Mouse (Mus musculus) lung, postnatal 36 days (tissue): ENCODE data around the gene Myt1.
"Not testable (repeated sequence)": the region's sequence is repeated elsewhere in the genome, so short reads cannot be mapped to it uniquely, and the experiment has no call there.

ENCODE experiments used
- DNase-seq: peaks from one replicate; pipeline ENCODE4 v3.0.0; 2022; ENCODE audit warnings: mixed read lengths

Gene Myt1

DNA sequence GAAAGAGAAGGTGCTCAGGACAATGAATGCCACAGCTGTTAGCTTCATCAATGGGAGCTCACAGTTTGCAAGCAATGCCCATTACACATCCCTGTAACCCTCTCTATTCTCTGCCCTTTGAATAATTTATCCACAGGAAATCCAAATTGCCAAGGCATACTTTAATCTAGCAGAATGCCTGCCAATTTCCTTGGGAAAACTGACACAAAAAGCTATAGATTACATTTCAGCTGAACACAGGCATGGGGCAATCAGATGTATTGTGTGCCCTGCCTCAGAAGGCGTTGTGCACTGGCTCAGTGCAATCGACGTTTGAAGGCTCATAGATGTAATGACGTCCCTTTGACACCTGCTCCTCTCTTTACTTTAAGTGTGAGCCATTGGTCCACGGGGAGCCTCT, 24.7 kb downstream of the Myt1 start:
- no peak for DNase-seq

DNA sequence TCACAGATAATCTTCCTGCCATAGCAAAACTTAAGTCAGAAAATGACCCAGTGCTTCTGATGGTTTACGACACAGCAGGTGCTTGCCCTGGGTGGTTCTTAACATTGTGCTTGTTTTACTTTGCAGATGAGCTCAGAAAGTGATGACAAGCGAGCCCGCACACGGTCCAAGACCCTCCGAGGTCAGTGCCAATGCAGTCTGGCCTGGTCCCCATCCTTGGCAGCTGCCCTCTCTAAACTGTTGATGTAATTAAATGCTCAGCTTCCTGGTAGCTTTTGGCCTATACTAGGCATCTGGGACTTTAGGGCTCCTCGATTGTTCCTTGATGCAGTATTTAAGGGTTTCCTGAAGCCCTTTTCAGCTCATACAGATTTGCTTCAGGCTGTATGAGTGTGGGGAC, 26.3 kb downstream of the Myt1 start:
- DNase-seq: no peak

DNA sequence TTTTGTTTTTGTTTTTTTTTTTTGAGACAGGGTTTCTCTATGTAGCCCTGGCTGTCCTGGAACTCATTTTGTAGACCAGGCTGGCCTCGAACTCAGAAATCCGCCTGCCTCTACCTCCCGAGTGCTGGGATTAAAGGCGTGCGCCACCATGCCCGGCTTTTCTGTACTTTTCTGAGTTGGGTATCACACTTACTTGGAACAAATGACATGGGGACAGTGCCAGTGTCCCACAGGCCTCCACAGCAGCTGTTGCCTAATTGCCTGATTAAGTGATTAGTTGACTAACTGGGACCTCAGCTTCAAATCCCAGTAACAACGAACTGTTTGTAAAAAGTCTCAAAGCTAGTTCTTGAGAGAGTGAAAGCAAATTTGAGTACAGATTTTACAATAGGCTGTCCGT, 30.1 kb downstream of the Myt1 start:
- DNase-seq: not testable (repeated sequence)

DNA sequence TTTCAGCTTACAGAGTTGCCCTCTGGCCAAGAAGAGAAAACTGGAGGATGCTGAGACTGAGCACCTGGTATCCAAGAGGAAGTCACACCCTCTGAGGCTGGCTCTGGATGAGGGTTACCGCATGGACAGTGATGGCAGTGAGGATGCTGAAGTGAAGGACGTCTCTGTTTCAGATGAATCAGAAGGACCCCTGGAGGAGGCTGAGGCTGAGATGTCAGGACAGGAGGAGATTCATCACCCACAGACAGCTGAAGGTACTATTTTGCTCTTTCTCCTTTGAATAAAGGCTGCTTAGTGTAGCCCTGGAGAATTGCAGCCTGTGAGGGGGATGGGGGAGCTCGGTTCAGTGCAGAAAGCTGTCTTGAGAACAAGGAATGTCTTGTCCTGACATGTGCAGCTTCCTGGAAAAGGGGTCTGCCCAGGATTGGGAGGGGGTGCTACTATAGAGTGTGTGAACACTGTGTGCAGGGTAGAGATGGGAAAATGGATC, 32.6 kb downstream of the Myt1 start:
- no peak for DNase-seq

DNA sequence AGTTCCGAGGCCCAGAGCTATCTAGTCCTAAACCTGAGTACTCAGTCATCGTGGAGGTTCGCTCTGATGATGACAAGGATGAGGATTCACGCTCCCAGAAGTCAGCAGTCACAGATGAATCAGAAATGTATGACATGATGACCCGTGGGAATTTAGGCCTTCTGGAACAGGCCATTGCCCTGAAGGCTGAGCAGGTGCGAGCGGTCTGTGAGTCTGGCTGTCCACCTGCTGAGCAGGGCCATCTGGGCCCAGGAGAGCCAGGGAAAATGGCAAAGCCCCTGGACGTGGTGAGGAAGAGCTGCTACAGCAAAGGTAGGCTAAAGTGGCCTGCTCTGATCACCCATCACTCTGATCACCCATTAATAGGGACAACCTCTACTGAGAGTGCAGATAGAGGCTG, 34.5 kb downstream of the Myt1 start:
- no peak for DNase-seq

DNA sequence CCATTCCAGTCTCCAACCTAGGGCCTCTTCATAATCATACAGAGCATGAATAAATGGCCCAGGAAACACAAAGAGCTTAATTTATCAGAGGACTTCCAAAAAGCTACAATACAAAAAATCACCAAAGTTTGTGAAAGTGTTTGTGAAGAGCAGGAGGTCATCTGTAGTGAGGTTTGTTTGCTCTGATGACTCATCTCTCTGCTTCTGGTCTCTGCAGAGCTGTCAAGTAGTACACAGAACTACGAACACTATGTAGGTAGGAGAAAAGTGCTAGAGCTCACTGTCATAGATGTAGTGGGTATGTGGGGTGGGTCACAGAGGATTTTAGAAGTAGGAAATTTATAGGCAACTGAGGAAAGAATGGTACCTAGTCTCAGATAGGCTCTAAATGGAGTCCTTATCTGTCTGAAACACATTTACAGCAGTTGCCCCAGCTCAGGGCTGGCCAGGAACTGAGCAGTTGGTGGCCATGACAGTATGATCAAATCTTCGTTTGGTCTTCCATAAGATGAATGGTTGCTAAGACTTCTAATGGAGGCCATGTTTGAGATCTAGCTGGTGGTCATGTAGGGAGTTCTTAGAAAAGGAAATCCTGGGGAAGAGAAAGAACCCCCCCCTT, 66.0 kb downstream of the Myt1 start:
- DNase-seq: no peak

DNA sequence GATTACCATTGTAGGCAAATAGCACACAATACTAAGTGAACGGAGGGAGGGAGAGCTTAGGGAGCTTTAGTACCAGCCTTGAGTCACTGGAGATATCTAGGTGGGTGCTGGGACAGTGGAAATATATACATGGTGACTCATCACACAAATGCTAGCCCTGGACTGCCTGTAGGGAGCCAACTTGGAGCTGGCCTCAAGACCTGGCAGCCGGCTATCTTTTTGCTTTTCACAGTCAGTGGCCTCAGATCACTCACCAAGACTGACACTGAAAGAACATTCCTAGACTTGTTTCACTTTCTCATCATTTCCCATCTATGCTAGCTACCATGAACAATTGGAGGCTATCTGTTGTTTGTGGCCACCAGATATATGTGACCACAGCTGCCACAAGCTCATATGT, 69.6 kb downstream of the Myt1 start:
- no peak for DNase-seq

DNA sequence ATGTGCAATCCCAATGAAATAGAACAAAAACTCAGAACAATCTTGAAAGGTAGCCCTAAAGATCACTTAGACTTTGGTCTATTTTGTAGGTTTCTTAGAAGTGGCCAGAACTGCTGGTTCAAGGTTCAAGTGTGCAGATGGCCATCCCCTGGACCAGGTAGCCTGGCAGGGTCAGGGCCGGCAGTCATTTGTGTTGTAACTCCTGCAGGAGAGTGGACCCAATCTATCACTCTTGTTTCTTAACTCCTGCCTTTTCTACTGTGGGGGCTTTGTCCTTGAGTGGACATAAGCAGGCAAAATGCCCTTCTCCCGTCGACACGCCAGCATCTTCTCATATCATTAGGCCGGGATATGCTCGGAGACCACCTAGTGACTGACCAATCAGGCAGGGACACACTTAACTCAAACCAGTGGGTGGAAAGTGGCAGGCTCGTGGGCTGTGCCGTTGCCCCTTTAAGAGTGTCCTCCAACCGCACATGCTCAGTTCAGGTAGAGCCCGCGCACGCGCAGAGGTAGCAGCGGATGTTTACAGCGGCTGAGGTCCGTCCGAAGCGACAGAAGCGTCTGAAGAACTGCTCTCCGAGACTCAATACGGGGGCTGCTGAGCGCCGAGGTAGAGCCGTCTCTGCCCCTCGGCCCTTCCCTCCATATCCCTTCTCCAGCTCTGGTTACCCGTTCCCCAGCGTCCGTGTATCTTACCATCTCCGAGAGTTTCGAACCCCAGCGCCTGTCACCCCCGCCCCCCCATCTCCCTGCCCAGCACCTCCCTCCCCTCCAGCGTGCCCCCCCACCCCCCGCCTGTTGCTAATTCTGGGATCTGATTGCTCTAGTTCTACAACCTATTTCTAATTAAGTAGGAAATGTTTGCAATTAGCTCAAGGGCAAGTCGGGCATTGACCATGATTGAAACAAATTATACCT, 74.5 kb downstream of the Myt1 start, which contains the start of gene Pcmtd2:
Pcmtd2 (plus strand) TSS at position 483 of the 921 bp plus-strand sequence.
- DNase-seq: peak; percentile 96

DNA sequence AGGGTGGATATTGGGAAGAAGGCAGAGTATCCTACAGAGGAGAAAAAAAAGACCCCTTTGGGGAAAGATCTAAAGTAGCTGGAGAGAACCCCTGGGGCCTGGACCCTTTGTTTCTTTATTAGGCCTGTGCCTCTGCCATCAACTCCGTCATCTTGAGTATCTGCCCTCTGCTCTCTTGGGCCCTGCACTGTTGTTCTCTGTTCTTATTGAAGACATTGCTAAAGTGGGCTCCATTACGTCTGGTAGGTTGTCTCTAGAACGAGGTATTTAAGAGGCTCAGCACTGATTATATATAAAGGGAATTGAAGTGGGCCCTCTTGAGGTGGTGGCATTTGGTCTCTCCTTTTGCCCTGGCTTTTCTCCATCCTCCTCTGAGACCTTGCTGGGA, 75.2 kb downstream of the Myt1 start:
- DNase-seq: peak; percentile 13

DNA sequence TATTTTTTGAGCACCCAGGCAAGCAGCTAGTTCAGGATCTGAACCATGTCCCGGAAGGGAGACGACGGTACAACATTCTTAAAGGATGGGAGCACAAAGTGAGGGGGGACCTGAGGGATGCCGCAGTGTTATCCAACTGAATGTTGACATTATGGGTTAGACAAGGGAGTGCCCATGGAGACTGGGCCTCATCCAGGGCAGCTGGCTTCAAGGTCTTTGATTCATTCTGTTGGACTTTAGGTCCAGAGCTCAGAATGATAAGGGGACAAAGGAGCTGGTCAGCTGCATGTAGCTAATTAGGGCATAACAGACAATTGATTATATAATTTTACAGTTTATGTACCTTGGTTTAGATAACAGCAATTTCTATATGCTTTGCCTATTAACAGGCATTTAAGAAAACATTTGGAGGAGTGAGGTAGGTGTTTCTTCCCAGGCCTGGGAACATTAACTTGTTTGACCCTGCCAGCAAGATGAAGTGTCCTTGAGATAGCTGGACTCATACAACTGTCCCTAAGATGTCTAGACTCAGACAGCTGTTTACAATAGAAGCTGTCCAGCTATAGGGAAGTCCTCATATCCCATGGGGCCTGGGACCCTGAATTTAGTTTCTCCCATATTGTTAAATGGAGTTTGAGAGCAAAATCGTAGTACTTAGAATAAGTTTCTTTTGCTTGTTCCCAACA, 82.7 kb downstream of the Myt1 start:
- no peak for DNase-seq

DNA sequence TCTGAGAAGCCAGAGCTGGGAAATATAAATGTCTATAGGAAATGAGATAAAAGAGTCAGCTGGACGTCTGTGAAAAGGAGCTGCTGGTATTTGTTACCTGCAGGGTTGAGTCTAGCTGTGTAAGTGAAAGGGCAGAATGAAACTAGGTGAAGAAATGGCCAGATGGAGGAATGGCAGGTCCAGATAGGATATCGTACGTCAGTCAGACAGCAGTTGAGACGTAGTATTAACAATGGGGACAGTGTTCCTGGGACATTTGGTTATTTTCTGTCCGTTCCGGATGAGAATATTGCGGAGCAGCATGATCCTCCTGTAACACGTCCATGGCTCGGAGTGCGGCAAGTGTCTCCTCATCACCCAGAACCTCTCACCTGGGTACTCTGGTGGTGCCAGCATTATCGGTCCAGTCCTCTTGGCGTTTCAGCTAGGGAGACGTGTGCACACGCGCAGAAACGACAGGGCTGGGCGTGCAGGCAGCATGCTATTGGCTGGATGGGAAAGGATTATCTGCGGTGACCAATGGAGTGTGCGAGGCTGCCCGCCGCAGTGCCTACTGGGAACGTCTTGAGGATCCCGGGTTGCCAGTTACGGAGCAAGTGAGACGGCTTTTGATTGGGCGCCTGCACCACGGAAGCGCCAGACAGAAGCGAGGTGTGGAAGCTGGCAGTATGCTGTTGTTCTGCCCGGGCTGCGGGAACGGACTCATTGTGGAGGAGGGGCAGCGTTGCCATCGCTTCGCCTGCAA, 100.8 kb downstream of the Myt1 start, which contains the start of gene Polr3k:
Polr3k (plus strand) TSS at position 547 of the 745 bp plus-strand sequence.
- peak; percentile 97 for DNase-seq

DNA sequence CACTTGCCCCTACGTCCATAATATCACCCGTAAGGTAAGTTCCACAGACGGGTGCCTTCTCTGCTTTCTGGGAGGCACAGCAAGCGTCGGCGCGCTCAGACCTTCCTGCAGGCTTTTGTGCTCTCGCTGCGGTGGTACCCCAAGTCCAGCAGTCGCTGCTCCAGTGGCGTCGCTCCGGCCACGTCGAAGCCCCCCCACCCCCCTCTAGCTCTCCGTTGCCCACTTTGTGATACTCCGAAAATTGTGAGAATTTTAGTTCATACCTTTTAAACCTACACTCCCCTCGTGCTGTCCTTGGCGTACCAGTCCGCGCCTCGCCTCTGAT, 101.4 kb downstream of the Myt1 start:
- DNase-seq: no peak

DNA sequence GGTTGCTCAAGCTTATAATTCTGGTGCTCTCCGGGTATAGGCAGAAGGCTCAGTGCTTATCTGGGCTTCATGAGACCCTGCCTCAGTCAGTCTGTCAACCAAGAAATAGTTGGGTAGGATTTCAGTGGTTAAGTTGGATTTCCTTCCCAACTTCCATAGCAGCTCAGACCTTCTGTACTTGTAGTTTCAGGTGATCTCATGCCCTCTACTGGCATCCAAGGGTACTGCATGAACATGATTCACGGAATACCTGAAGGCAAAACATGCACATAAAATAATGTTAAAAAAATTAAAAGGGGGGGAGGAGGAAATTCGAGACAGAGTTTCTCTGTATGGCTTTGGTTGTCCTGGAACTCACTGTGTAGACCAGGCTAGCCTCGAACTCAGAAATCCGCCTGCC, 103.8 kb downstream of the Myt1 start:
- peak; percentile 90 for DNase-seq

DNA sequence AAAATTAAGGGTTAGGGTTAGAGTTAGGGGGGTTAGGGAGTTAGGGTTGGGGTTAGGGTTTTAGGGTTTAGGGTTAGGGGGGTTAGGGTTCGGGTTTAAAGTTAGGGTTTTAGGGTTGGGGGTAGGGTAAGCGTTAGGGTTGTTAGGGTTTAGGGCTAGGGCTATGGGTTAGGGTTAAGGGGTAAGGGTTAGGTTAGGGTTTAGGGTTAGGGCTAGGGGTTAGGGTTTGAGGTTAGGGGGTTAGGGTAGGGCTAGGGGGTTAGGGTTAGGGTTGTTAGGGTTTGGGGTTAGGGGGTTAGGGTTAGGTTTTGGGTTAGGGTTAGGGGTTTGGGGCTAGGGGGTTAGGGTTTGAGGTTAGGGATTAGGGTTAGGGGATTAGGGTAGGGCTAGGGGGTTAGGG, 107.9 kb downstream of the Myt1 start:
- no peak for DNase-seq
